Mouse (Mus musculus) hindbrain, embryonic 15.5 days (tissue): ENCODE measurements around the gene Gm28870. TPM values are rescaled to one million over a fixed set of nuclear protein-coding genes. Genes with fewer than 3 reads are reported as not detected.
"Not testable (repeated sequence)": the region's sequence is repeated elsewhere in the genome, so short reads cannot be mapped to it uniquely, and the experiment has no call there.

Experiments used
- ATAC-seq: fragments of 200-750 bp; cut with Nextera tagmentation; 2 replicates; pipeline ENCODE4 v1.8.0; 2017; ENCODE audit warnings: low read depth, moderate number of reproducible peaks, moderate TSS enrichment; ENCODE audit not compliant: low FRiP score
- H3K27ac ChIP-seq: fragments of 300-500 bp; sonication (generic); replicated peaks from 2 replicates; pipeline ENCODE4 v1.5.1; 2015; ENCODE audit warnings: mild to moderate bottlenecking, inconsistent platforms
- H3K27me3 ChIP-seq: fragments of 300-500 bp; sonication (generic); 2 replicates; pipeline ENCODE4 v1.6.1; 2015; ENCODE audit warnings: control low read depth, inconsistent platforms
- H3K36me3 ChIP-seq: fragments of 300-500 bp; sonication (generic); 2 replicates; pipeline ENCODE4 v1.6.1; 2015; ENCODE audit warnings: control low read depth, inconsistent platforms
- H3K4me1 ChIP-seq: fragments of 300-500 bp; sonication (generic); replicated peaks from 2 replicates; pipeline ENCODE4 v1.6.1; 2015; ENCODE audit warnings: control low read depth, inconsistent platforms
- H3K4me2 ChIP-seq: fragments of 300-500 bp; sonication (generic); 2 replicates; pipeline ENCODE4 v1.6.1; 2015; ENCODE audit warnings: moderate library complexity, mild to moderate bottlenecking, inconsistent platforms
- H3K4me3 ChIP-seq: fragments of 300-500 bp; sonication (generic); 2 replicates; pipeline ENCODE4 v1.5.1; 2015; ENCODE audit warnings: mild to moderate bottlenecking, inconsistent platforms
- H3K9ac ChIP-seq: fragments of 300-500 bp; sonication (generic); 2 replicates; pipeline ENCODE4 v1.6.1; 2015; ENCODE audit warnings: inconsistent platforms
- H3K9me3 ChIP-seq: fragments of 300-500 bp; sonication (generic); 2 replicates; pipeline ENCODE4 v1.6.1; 2016; ENCODE audit warnings: control low read depth, inconsistent platforms
- WGBS: fragments of 180-500 bp; shearing (Covaris S2); methylation state at CpG from one replicate; pipeline ENCODE4 v1.1.7; 2015; 5-methylcytosine and 5-hydroxymethylcytosine counted together
- polyA plus RNA-seq: library from polyadenylated mRNA; unstranded; fragments of >200 nt; fragmentation: Nextera tagmentation; extraction: Ambion mirVana; gene quantifications from 2 replicates; pipeline ENCODE4 v1.2.1, GENCODE M21; 2015

Gm28870 gene
- polyA plus RNA-seq: not detected in 2 replicates

DNA sequence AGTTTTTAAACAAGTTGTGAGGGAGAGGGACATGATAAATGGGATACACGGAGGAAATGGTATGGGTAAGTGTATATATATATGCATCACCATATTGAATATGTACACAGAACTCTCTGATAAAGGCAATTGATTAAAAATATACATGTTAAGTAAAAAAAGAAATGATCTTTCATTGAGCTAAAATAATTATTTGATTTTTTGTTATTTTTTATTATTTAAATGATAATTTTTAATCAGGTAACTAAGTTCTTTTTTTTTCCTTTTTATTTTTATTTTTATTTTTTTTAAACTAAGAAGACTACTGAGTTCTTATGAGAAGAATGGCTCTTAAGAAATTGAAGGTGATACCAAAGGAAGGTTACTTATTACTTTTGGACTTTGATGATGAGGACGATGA is at the start of gene Gm28870:
TSS of gene Gm28870 (plus strand) at position 301 of the 400 bp plus-strand sequence.
- ATAC-seq, H3K27me3 ChIP-seq, H3K9me3 ChIP-seq, H3K4me3 ChIP-seq, H3K36me3 ChIP-seq, H3K9ac ChIP-seq, H3K4me1 ChIP-seq, H3K4me2 ChIP-seq, H3K27ac ChIP-seq: not testable (repeated sequence)
- no CpG with 5 or more reads among the region's 2 CpGs for WGBS
